Mouse (Mus musculus) heart, adult 11 months (tissue): ENCODE measurements at regions not wholly inside any gene's neighbourhood (a gene's known extent, or its start where the extent isn't known, plus 50 kb on each side); places are given as distances from the start of the nearest gene placed in this dataset.
A peak's percentile ranks its signal among the peaks of the same experiment; 100 is the strongest.

ENCODE experiments used
- DNase-seq: peaks from one replicate; pipeline ENCODE4 v3.0.0; 2022

- DNase-seq, result peak; percentile 59
Measured at GRCm38 (mm10) chr8:26226612-26227528, 107.5 kb downstream of the Gm45692 start.

GRCm38 (mm10) chr8:26227529-26227895 is 108.2 kb downstream of the Gm45692 start:
- peak; percentile 37 for DNase-seq

- DNase-seq, result peak; percentile 51
Measured at GRCm38 (mm10) chr8:26229548-26229947, 110.2 kb downstream of the Gm45692 start.

GRCm38 (mm10) chr8:26239075-26239474 is 119.7 kb downstream of the Gm45692 start:
- no peak for DNase-seq

GRCm38 (mm10) chr8:26239604-26240003 is 120.3 kb downstream of the Gm45692 start:
- peak; percentile 90 for DNase-seq

GRCm38 (mm10) chr8:26243743-26244142 is 124.4 kb downstream of the Gm45692 start:
- DNase-seq, result no peak

- DNase-seq, result no peak
Measured at GRCm38 (mm10) chr8:26244308-26244707, 125.0 kb downstream of the Gm45692 start.

- peak; percentile 55 for DNase-seq
Measured at GRCm38 (mm10) chr8:26255191-26255669, 135.9 kb downstream of the Gm45692 start.

GRCm38 (mm10) chr8:26260294-26260693 is 141.0 kb downstream of the Gm45692 start:
- peak; percentile 40 for DNase-seq

- peak; percentile 54 for DNase-seq
Measured at GRCm38 (mm10) chr8:26262536-26262935, 143.2 kb downstream of the Gm45692 start.

- peak; percentile 78 for DNase-seq
Measured at GRCm38 (mm10) chr8:26264869-26265321, 145.6 kb downstream of the Gm45692 start.

- no peak for DNase-seq
Measured at GRCm38 (mm10) chr8:26265366-26265765, 146.0 kb downstream of the Gm45692 start.

GRCm38 (mm10) chr8:26266384-26266783 is 147.1 kb downstream of the Gm45692 start:
- DNase-seq, result peak; percentile 40

- peak; percentile 55 for DNase-seq
Measured at GRCm38 (mm10) chr8:26267569-26267968, 148.2 kb downstream of the Gm45692 start.

GRCm38 (mm10) chr8:26268751-26269415 is 149.5 kb downstream of the Gm45692 start:
- DNase-seq, result peak; percentile 96

GRCm38 (mm10) chr8:26272110-26272509 is 152.8 kb downstream of the Gm45692 start:
- peak; percentile 45 for DNase-seq

- DNase-seq, result peak; percentile 68
Measured at GRCm38 (mm10) chr8:26272675-26273414, 153.5 kb downstream of the Gm45692 start.

GRCm38 (mm10) chr8:26273415-26273760 is 154.1 kb downstream of the Gm45692 start:
- DNase-seq, result peak; percentile 82

- no peak for DNase-seq
Measured at GRCm38 (mm10) chr8:26273792-26274191, 154.5 kb downstream of the Gm45692 start.

GRCm38 (mm10) chr8:26274481-26274880 is 155.1 kb downstream of the Gm45692 start:
- peak; percentile 87 for DNase-seq

- peak; percentile 98 for DNase-seq
Measured at GRCm38 (mm10) chr8:26282156-26282935, 163.0 kb downstream of the Gm45692 start.

- peak; percentile 18 for DNase-seq
Measured at GRCm38 (mm10) chr8:26283957-26284356, 164.6 kb downstream of the Gm45692 start.
